Mouse (Mus musculus) splenic B cell, adult 2 months (primary cell): ENCODE measurements around the gene Atg4b.

Experiments used
- DNase-seq: peaks from one replicate; pipeline ENCODE4 v3.0.0-alpha.2; 2011; ENCODE audit warnings: low read depth, low spot score
- H3K27me3 ChIP-seq: 2 replicates; pipeline ENCODE4 v1.6.1; 2012; ENCODE audit warnings: mild to moderate bottlenecking, low read length, moderate library complexity, mixed read lengths; ENCODE audit not compliant: control insufficient read depth, poor library complexity, insufficient read depth, severe bottlenecking
- H3K36me3 ChIP-seq: 2 replicates; pipeline ENCODE4 v1.6.1; 2012; ENCODE audit warnings: mild to moderate bottlenecking, low read length, moderate library complexity, mixed read lengths; ENCODE audit not compliant: control insufficient read depth, poor library complexity, insufficient read depth, severe bottlenecking

The Atg4b gene

GRCm38 (mm10) chr1:93776686-93777085 is 25.4 kb downstream of the Atg4b start:
- no peak for DNase-seq
- Histone ChIP-seq H3K36me3 (peaks cover 7% of the 10 kb centered on the region), H3K27me3 (no peaks in the 10 kb centered on the region)

DNA sequence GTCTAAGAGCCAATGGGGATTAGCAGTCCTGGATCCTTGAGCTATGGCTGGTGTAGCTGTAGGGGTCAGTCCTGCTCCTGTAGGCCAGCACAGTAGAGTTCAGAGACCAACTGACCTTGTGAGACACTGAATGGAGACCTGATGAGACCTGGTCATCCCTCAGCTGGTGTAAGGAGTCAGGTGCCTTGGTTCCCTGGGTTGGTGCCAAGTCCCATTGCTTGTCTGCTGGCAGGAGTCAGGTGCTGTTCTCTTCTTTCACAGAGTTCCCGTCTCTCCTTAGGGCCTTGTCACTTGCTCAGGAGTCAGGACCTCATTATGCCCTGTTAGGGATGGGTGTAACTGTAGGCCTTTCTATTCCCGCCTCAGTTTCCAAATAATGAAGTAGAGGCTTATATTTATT is 35.6 kb downstream of the Atg4b start:
- H3K36me3 ChIP-seq: peaks cover 22% of the 10 kb centered on the region
- H3K27me3 ChIP-seq: no peaks in the 10 kb centered on the region
- DNase-seq: no peak

DNA sequence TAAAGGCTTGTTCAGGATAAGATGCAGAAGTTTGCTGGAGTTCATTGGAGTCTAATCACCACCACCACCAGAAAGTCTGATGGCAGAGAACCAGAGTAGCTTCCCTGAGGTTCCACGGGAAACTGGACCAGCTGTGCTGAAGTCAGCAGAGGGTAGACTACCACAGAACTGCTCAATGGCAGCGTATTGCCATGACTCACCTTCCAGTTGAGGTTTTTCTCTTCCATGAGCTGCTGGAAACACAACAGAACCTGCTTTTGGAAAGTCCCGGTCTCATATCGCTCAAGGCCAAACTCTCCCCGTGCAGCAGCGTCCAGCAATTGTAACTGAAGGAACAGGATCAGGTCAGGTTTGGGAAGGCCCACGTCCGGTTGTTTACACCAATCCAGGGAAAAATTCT is 43.2 kb downstream of the Atg4b start:
- no peak for DNase-seq
- no peaks in the 10 kb centered on the region for H3K27me3 ChIP-seq
- H3K36me3 ChIP-seq: peaks cover 25% of the 10 kb centered on the region

DNA sequence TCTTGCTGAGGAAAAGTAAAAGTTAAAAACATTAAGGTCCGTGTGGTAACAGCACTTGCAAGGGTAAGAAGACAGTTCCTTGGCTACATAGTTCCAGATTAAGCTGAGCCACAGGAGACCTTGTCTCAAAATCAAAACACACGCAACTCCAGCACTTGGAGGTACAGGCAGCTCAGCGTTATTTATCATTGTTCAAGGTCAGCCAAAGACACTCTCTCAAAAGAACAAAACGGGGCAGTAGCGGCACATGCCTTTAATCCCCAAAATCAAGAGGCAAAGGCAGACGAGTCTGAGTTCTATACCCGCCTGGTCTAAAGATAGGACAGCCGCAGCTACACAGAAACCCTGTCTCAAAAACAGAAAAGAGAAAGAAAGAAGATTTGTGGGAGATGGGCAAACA is 44.6 kb downstream of the Atg4b start:
- no peak for DNase-seq
- Histone ChIP-seq H3K36me3 (peaks cover 24% of the 10 kb centered on the region), H3K27me3 (no peaks in the 10 kb centered on the region)

GRCm38 (mm10) chr1:93800670-93801503 is 49.6 kb downstream of the Atg4b start:
- no peak for DNase-seq
- H3K27me3 ChIP-seq: no peaks in the 10 kb centered on the region
- peaks cover 7% of the 10 kb centered on the region for H3K36me3 ChIP-seq

DNA sequence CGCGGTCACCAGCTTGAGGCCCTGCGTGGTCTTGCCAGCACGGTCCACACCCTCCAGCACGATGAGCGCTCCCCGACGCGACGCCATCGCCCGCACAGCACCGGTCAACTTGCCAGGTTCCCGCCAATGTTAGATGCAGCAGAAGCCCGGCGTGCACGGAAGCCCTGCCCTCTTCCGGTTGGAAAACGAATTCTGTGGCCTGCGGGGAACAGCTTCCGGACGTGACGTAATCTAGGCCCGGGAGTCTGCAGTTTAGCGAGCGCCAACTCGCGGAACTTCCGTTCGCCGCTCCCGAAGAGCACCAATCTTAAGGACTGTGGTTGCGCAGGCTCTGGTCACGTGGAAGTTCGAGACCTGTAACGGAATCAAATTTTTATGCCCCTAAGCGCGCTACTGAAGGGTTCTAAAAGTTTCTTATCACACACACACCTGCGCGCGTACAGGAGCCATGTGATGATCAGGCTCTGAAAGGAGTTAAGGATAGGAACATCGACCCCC is 50.5 kb downstream of the Atg4b start, which contains the start of gene Dtymk:
Gene Dtymk, minus strand, starts transcription at position 194 of the 498 bp plus-strand sequence.
- H3K27me3 ChIP-seq: no peaks in the 10 kb centered on the region
- DNase-seq: peak; percentile 95
- H3K36me3 ChIP-seq: peaks cover 7% of the 10 kb centered on the region

DNA sequence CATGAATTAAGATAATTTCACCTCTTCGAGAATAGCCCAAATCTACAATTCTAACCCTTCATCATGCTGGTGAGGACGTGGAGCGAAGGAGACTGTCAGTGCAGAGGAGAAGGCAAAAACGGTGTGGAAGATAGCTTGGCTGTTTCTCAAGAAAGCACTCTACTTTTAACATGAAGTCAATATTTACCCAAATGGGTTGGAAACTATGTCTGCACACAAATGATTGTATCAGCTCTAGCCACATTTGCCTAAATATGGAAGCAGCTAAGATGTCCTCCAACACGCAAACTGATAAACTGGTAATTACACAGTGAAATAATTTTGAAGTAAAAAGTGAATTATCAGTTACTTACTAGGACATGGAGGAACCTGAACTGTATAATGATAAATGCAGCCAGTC is 51.5 kb downstream of the Atg4b start:
- Histone ChIP-seq H3K36me3 (peaks cover 5% of the 10 kb centered on the region), H3K27me3 (no peaks in the 10 kb centered on the region)
- no peak for DNase-seq

DNA sequence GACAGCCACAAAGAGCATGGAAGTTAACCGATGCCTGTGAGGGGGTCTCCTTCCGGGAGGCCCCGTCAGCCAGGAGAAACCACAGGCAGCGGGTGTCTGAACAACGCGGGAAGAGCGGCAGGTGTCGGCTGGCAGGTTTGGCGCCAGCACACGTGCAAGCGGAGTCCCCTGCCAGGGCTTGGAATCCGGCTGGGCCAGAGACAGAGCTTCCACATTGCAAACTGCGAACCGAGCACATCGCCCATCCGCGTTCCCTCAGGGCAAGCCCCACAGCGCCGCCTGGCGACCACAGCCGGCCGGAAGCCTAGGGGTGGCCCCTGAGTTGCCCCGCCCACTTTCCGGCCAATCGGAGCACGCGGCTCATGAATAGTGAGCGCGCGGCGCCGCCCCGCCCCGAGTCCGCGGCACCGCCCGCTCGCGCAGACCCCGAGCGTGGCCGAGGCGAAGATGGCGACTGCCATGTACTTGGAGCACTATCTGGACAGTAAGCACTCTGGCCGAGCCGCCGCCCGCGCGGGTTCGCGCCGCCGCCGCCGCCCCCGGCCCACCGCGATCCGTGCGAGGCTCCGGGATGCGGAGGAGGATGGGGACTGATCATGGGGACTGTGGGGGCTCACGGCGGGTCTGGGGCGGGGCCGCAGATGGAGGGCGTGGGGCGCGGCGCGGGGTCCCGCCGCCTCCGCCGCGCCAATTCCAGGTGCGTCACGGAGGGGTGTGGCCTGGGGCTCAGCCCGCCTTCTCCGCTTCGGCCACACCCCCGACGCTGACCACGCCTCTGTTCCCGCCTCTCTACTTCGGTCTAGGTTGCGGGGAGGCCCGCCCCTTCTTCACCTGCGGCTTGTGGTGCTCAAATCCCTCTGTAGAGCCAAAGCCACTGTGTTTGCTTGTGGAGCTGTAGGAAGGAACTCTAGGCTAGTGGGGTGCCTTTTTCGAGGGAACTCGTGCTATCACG is 52.5 kb downstream of the Atg4b start, which contains the start of gene Ing5:
Gene Ing5, plus strand, starts transcription at position 410 of the 952 bp plus-strand sequence.
- Histone ChIP-seq H3K36me3 (peaks cover 9% of the 10 kb centered on the region), H3K27me3 (no peaks in the 10 kb centered on the region)
- peak; percentile 99 for DNase-seq

DNA sequence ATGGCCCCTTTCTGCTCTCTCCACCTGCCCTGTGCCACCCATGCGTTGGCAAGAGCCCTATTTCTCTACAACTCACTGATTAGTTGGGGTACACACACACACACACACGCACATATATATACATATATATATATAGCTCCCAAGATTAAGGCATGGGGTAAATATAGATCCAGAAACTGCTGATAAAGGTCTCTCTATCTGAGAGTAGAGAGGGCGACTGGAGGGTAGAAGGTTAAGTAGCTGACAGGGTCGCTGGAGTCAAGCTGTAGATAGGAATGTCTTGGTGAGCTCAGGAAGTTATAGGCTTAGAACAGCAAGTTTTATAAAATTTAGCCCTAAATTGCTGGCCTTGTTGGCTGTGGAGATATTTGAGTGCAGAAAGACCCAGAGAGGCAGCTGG is 53.5 kb downstream of the Atg4b start:
- no peak for DNase-seq
- peaks cover 11% of the 10 kb centered on the region for H3K36me3 ChIP-seq
- no peaks in the 10 kb centered on the region for H3K27me3 ChIP-seq

DNA sequence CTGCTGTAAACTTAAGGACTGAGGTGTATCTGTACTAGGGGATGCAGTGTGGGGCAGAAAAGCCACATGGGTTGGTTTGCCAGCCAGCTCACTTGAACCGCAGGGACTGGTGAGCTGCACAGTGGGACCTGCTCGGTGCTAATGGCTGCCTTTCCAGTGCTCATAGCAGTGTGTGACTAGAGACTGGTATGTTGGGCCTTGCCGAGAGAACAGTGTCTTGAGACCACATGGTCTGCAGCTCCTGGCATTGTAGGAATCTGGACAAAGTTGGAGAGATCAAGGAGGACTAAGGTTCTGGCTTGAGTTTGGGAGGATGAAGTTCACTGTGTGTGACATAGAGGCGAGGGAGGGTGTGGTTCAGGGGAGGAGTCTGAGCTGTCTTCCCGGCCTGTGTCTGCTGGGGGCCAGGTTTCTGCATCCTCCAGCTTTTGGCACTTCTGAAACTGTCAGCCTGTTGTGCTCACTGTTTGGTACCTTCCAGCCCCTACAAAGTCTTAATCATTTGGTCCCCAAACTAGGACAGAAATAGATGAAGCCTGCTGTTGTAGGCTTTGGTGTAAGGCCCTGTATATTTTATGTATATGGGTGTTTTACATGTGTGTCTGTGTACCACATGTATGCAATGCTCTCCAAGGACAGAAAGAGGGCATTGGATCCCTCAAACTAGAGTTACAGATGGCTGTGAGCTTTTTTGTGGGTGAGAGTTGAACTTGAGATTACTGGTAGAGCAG is 54.1 kb downstream of the Atg4b start:
- peaks cover 11% of the 10 kb centered on the region for H3K36me3 ChIP-seq
- no peaks in the 10 kb centered on the region for H3K27me3 ChIP-seq
- peak; percentile 6 for DNase-seq

GRCm38 (mm10) chr1:93808871-93809270 is 57.6 kb downstream of the Atg4b start:
- Histone ChIP-seq H3K27me3 (no peaks in the 10 kb centered on the region), H3K36me3 (peaks cover 15% of the 10 kb centered on the region)
- no peak for DNase-seq

DNA sequence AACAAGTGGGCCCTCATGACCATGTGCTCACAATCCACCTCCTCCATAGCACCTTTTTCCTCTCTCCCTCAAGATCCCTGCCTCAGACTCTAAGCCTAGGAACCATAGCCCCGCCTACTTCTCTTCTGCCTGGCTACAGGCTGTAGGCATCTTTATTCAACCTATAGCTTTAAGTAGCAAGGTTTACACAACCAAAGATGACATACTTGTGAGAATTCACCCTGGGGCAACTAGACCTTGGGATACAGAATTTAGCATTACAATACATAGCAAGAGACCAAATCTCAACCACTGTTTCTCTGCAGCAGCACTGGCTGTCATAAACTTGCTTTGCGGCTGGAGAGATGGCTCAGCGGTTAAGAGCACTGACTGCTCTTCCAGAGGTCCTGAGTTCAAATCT is 58.7 kb downstream of the Atg4b start:
- peaks cover 18% of the 10 kb centered on the region for H3K36me3 ChIP-seq
- no peaks in the 10 kb centered on the region for H3K27me3 ChIP-seq
- DNase-seq: no peak

DNA sequence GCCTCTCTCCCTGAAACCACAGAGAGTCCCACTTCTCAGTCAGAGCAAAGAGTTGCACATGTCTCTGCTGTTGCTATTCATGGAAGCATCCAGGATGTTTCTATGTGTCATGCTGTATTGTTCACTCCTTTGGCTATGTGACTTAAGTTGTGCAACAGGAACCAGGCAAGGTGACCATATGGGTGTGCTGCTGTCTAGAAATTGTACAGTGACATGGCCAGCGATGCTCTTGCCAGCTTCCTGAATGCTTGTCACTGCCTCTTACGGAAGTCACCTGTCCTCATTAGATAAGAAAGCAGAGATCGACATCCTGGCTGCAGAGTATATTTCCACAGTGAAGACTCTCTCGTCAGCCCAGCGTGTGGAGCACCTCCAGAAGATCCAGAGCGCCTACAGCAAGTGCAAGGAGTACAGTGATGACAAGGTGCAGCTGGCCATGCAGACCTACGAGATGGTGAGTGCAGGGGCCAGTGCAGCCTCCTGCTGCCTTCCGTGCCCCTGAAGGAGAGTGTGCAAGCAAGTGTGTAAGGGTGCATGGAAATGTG is 60.3 kb downstream of the Atg4b start:
- Histone ChIP-seq H3K36me3 (peaks cover 19% of the 10 kb centered on the region), H3K27me3 (no peaks in the 10 kb centered on the region)
- no peak for DNase-seq
